Mouse (Mus musculus) testis, adult 10 weeks (tissue): ENCODE measurements around the gene Hist1h2bk. TPM values are rescaled to one million over a fixed set of nuclear protein-coding genes. Genes with fewer than 3 reads are reported as not detected.

ENCODE experiments used
- polyA plus RNA-seq: library from polyadenylated mRNA; stranded (reverse); fragments of 350-450 nt; fragmentation: Illumina TruSeq; extraction: RNeasy Lipid Tissue Mini Kit (QIAGEN cat#74804); gene quantifications from one replicate; pipeline ENCODE4 v1.2.3, GENCODE M21; 2014; ENCODE audit warnings: low read depth, low replicate concordance

The Hist1h2bk gene
- not detected for polyA plus RNA-seq

GRCm38 (mm10) chr13:22035267-22036148 lies at the start of gene Hist1h2bk, which contains the start of gene Hist1h2ah:
Gene Hist1h2bk (plus strand): TSS chr13:22035870.
Gene Hist1h2ah (minus strand): TSS chr13:22035568.

GRCm38 (mm10) chr13:22009642-22010041 lies 26.0 kb upstream of the Hist1h2bk start, which contains the start of gene Prss16:
Gene Prss16 (minus strand): TSS chr13:22009742.

GRCm38 (mm10) chr13:22041142-22041536 lies 5.5 kb downstream of the Hist1h2bk start, which contains the start of gene Hist1h4i:
Gene Hist1h4i (minus strand): TSS chr13:22041362.

GRCm38 (mm10) chr13:22042568-22043502 lies 7.2 kb downstream of the Hist1h2bk start, which contains the start of the genes Hist1h2ag and Hist1h2bj:
Gene Hist1h2ag (minus strand): TSS chr13:22042944.
Gene Hist1h2bj (plus strand): TSS chr13:22043214.

GRCm38 (mm10) chr13:22084140-22084539 lies 48.5 kb downstream of the Hist1h2bk start, which contains the start of gene Vmn1r188:
Gene Vmn1r188 (plus strand): TSS chr13:22084440.

Other genes starting within 250 kb of the Hist1h2bk start
- not detected for gene Hist1h2an, start 248.7 kb upstream of the Hist1h2bk start, polyA plus RNA-seq
- 27.9 TPM for gene Hist1h2bp, start 248.4 kb upstream of the Hist1h2bk start, polyA plus RNA-seq
- not detected for gene Hist1h2bq, start 225.7 kb upstream of the Hist1h2bk start, polyA plus RNA-seq
- gene Hist1h2ao, start 225.4 kb upstream of the Hist1h2bk start, polyA plus RNA-seq, result not detected
- not detected for gene Hist1h4m, start 224.1 kb upstream of the Hist1h2bk start, polyA plus RNA-seq
- gene Hist1h4n, start 203.7 kb upstream of the Hist1h2bk start, polyA plus RNA-seq, result not detected
- not detected for gene Hist1h2ap, start 202.4 kb upstream of the Hist1h2bk start, polyA plus RNA-seq
- 0.48 TPM for gene Hist1h2br, start 202.1 kb upstream of the Hist1h2bk start, polyA plus RNA-seq
- 25.6 TPM for gene Zfp184, start 90.8 kb upstream of the Hist1h2bk start, polyA plus RNA-seq
- 85.0 TPM for gene Pom121l2, start 54.7 kb upstream of the Hist1h2bk start, polyA plus RNA-seq
- gene Prss16, start 26.1 kb upstream of the Hist1h2bk start, polyA plus RNA-seq, result 0.14 TPM
- not detected for gene Hist1h2ah, start 302 bp upstream of the Hist1h2bk start, polyA plus RNA-seq
- 0.99 TPM for gene Hist1h4i, start 5.5 kb downstream of the Hist1h2bk start, polyA plus RNA-seq
- gene Hist1h2ag, start 7.1 kb downstream of the Hist1h2bk start, polyA plus RNA-seq, result not detected
- not detected for gene Hist1h2bj, start 7.3 kb downstream of the Hist1h2bk start, polyA plus RNA-seq
- 0.03 TPM for gene Vmn1r188, start 48.6 kb downstream of the Hist1h2bk start, polyA plus RNA-seq
- gene Vmn1r189, start 70.0 kb downstream of the Hist1h2bk start, polyA plus RNA-seq, result not detected
- gene Vmn1r191, start 148.1 kb downstream of the Hist1h2bk start, polyA plus RNA-seq, result not detected
- not detected for gene Vmn1r192, start 155.3 kb downstream of the Hist1h2bk start, polyA plus RNA-seq
- not detected for gene Vmn1r193, start 187.3 kb downstream of the Hist1h2bk start, polyA plus RNA-seq
- gene Vmn1r194, start 208.3 kb downstream of the Hist1h2bk start, polyA plus RNA-seq, result not detected
- not detected for gene Vmn1r195, start 234.7 kb downstream of the Hist1h2bk start, polyA plus RNA-seq